Mouse (Mus musculus) cerebral cortex, adult 2 months (tissue): ENCODE data around the gene Slc44a4.

ENCODE experiments used
- WGBS: fragments of 180-500 bp; shearing (Covaris S2); methylation state at CpG from one replicate; pipeline ENCODE4 v1.1.7; 2018; 5-methylcytosine and 5-hydroxymethylcytosine counted together

Gene Slc44a4

GRCm38 (mm10) chr17:34946486-34947140, 32.3 kb downstream of the Slc44a4 start:
- whole genome bisulfite sequencing, result 93% methylated on average over 5 of the region's 5 CpGs

- 20% methylated on average over 8 of the region's 8 CpGs for WGBS
Measured at GRCm38 (mm10) chr17:34947606-34948005, 33.3 kb downstream of the Slc44a4 start.

GRCm38 (mm10) chr17:34948721-34949552, 34.7 kb downstream of the Slc44a4 start:
- 62% methylated on average over 9 of the region's 9 CpGs for WGBS

- 54% methylated on average over 4 of the region's 4 CpGs for WGBS
Measured at GRCm38 (mm10) chr17:34949553-34949969, 35.3 kb downstream of the Slc44a4 start.

GRCm38 (mm10) chr17:34950514-34951455, 36.5 kb downstream of the Slc44a4 start:
- WGBS, result 23% methylated on average over 10 of the region's 10 CpGs

GRCm38 (mm10) chr17:34951636-34952377, 37.5 kb downstream of the Slc44a4 start:
- WGBS, result 1% methylated on average over 29 of the region's 29 CpGs

- WGBS, result 1% methylated on average over 23 of the region's 23 CpGs
Measured at GRCm38 (mm10) chr17:34952378-34953040, 38.2 kb downstream of the Slc44a4 start.

- WGBS, result 76% methylated on average over 3 of the region's 3 CpGs
Measured at GRCm38 (mm10) chr17:34953258-34953657, 39.0 kb downstream of the Slc44a4 start.

- 91% methylated on average over 4 of the region's 4 CpGs for WGBS
Measured at GRCm38 (mm10) chr17:34953904-34954303, 39.6 kb downstream of the Slc44a4 start.

- WGBS, result 85% methylated on average over 4 of the region's 4 CpGs
Measured at GRCm38 (mm10) chr17:34954831-34955230, 40.6 kb downstream of the Slc44a4 start.

GRCm38 (mm10) chr17:34955884-34956283, 41.6 kb downstream of the Slc44a4 start:
- 85% methylated on average over 3 of the region's 3 CpGs for WGBS

- WGBS, result 45% methylated on average over 1 of the region's 1 CpGs
Measured at GRCm38 (mm10) chr17:34956340-34956739, 42.1 kb downstream of the Slc44a4 start.

- 12% methylated on average over 39 of the region's 40 CpGs for WGBS
Measured at GRCm38 (mm10) chr17:34957291-34957690, 43.0 kb downstream of the Slc44a4 start.

GRCm38 (mm10) chr17:34957966-34958365, 43.7 kb downstream of the Slc44a4 start:
- 26% methylated on average over 31 of the region's 40 CpGs for WGBS

GRCm38 (mm10) chr17:34958734-34959129, 44.5 kb downstream of the Slc44a4 start:
- 0% methylated on average over 30 of the region's 47 CpGs for WGBS

- 0% methylated on average over 30 of the region's 32 CpGs for WGBS
Measured at GRCm38 (mm10) chr17:34959130-34959778, 45.0 kb downstream of the Slc44a4 start, which contains the start of gene Hspa1b. TSS of gene Hspa1b (minus strand) at chr17:34959238.

- WGBS, result 23% methylated on average over 12 of the region's 12 CpGs
Measured at GRCm38 (mm10) chr17:34959881-34960515, 45.7 kb downstream of the Slc44a4 start.

GRCm38 (mm10) chr17:34962125-34962524, 47.9 kb downstream of the Slc44a4 start:
- WGBS, result 34% methylated on average over 3 of the region's 3 CpGs

GRCm38 (mm10) chr17:34962841-34963240, 48.6 kb downstream of the Slc44a4 start:
- 88% methylated on average over 1 of the region's 1 CpGs for WGBS
